Mouse (Mus musculus): Measurements from ENCODE around the gene Chst2.

GRCm38 (mm10) chr9:95387881-95388380 lies 18.6 kb downstream of the Chst2 start:
- TF ChIP-seq CTCF (IDR thresholded peaks at IDR 0.05) (no peak), POLR2A (IDR thresholded peaks at IDR 0.05; ENCODE audit: insufficient read depth, low read depth, low read length) (no peak)

All from heart, adult 2 months (tissue).